Mouse (Mus musculus) brain, embryonic 14.5 days (tissue): Measurements from ENCODE around the gene Cwc22.

Experiments
- CTCF ChIP-seq: fragments of 200-500 bp; IDR thresholded peaks from 2 replicates; pipeline ENCODE4 v1.5.1; 2012; ENCODE audit warnings: inconsistent platforms, mild to moderate bottlenecking, moderate library complexity, borderline replicate concordance; ENCODE audit not compliant: insufficient read depth, insufficient read length; ENCODE audit errors: extremely low read depth
- POLR2A ChIP-seq: fragments of 200-500 bp; IDR thresholded peaks from 2 replicates; pipeline ENCODE4 v1.6.1; 2012; ENCODE audit warnings: mild to moderate bottlenecking, inconsistent platforms, borderline replicate concordance; ENCODE audit not compliant: poor library complexity, insufficient read depth, insufficient read length, severe bottlenecking; ENCODE audit errors: extremely low read depth

GRCm38 (mm10) chr2:77894896-77895295 is 51.3 kb downstream of the Cwc22 start:
- TF ChIP-seq POLR2A (no peak), CTCF (no peak)
